Mouse (Mus musculus): ENCODE measurements around the gene Dock7.

DNA sequence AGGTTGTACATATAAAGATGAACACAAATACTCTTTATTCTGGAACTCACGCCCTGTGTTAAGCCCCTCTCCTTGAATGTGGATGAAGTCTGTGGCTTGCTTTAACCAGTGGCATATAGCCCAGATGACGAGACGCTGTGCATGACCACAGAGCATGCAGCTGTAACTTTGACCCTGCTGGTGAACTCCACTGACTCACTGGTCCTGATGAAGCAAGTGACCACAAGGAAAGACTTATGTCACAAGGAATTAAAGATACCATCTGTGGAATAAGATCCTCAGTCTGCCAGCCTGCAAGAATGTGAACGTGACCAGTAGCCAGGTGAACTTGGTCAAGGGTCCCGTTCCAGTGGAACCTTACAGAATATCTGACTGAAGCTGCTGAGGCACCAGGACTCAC, 37.8 kb upstream of the Dock7 start:
- TF ChIP-seq CTCF (IDR thresholded peaks at IDR 0.05; ENCODE audit: insufficient read depth, low read length) (no peak), POLR2A (IDR thresholded peaks at IDR 0.05; ENCODE audit: borderline replicate concordance, extremely low read depth, low read depth, low read length) (no peak)
